Mouse (Mus musculus): ENCODE measurements around the gene Mthfd1l. TPM values are rescaled to one million over a fixed set of nuclear protein-coding genes. Genes with fewer than 3 reads are reported as not detected.
A peak's percentile ranks its signal among the peaks of the same experiment; 100 is the strongest.
"Not testable (repeated sequence)": the region's sequence is repeated elsewhere in the genome, so short reads cannot be mapped to it uniquely, and the experiment has no call there.

Mthfd1l gene
- polyA plus RNA-seq, 1 experiment from 2014 or later: 36.5 TPM

GRCm38 (mm10) chr10:4117091-4117490, 144.2 kb downstream of the Mthfd1l start:
- Histone ChIP-seq H3K27ac (no peak overlapping the region), H3K4me1 (no peaks in the 10 kb centered on the region; the same call in 1 of the 2 replicates), H3K36me3 (peaks cover 75% of the 10 kb centered on the region), H3K4me3 (no peak overlapping the region), H3K27me3 (replicated peaks) (no peaks in the 10 kb centered on the region), H3K4me2 (no peak overlapping the region), H3K9me3 (replicated peaks) (no peaks in the 10 kb centered on the region), H3K9ac (no peak overlapping the region)
- no peak for ATAC-seq
- 69% methylated on average over 7 of the region's 7 CpGs for WGBS (ENCODE audit: insufficient replicate concordance)

GRCm38 (mm10) chr10:4119287-4119686, 146.4 kb downstream of the Mthfd1l start:
- Histone ChIP-seq H3K9ac (no peak overlapping the region), H3K4me2 (no peak overlapping the region), H3K27me3 (replicated peaks) (no peaks in the 10 kb centered on the region), H3K4me3 (no peak overlapping the region), H3K36me3 (peaks cover 58% of the 10 kb centered on the region), H3K4me1 (no peaks in the 10 kb centered on the region), H3K9me3 (replicated peaks) (no peaks in the 10 kb centered on the region), H3K27ac (no peak overlapping the region)
- 81% methylated on average over 4 of the region's 4 CpGs for WGBS (ENCODE audit: insufficient replicate concordance)
- ATAC-seq: no peak

GRCm38 (mm10) chr10:4120708-4121107, 147.8 kb downstream of the Mthfd1l start:
- ATAC-seq: no peak
- Histone ChIP-seq H3K4me2 (no peak overlapping the region), H3K36me3 (peaks cover 57% of the 10 kb centered on the region), H3K9me3 (replicated peaks) (no peaks in the 10 kb centered on the region), H3K27me3 (replicated peaks) (no peaks in the 10 kb centered on the region), H3K27ac (no peak overlapping the region), H3K9ac (no peak overlapping the region), H3K4me3 (no peak overlapping the region), H3K4me1 (peaks cover 2% of the 10 kb centered on the region)
- WGBS (ENCODE audit: insufficient replicate concordance): 59% methylated on average over 10 of the region's 10 CpGs

- no peak for ATAC-seq
- Histone ChIP-seq H3K27me3 (replicated peaks) (no peaks in the 10 kb centered on the region), H3K9ac (no peak overlapping the region), H3K9me3 (replicated peaks) (no peaks in the 10 kb centered on the region), H3K4me1 (peaks cover 7% of the 10 kb centered on the region), H3K4me2 (no peak overlapping the region), H3K27ac (no peak overlapping the region), H3K36me3 (peaks cover 55% of the 10 kb centered on the region), H3K4me3 (no peak overlapping the region)
- WGBS (ENCODE audit: insufficient replicate concordance): 75% methylated on average over 1 of the region's 1 CpGs
Measured at GRCm38 (mm10) chr10:4121197-4121596, 148.3 kb downstream of the Mthfd1l start.

- H3K4me2 ChIP-seq; H3K27me3 ChIP-seq (replicated peaks); H3K9me3 ChIP-seq (replicated peaks); H3K27ac ChIP-seq; H3K4me3 ChIP-seq; H3K9ac ChIP-seq: not testable (repeated sequence)
- peak; percentile 49; the same call in 1 of the 2 replicates for ATAC-seq
- WGBS (ENCODE audit: insufficient replicate concordance): 80% methylated on average over 7 of the region's 7 CpGs
- H3K4me1 ChIP-seq: peaks cover 15% of the 10 kb centered on the region
- H3K36me3 ChIP-seq: peaks cover 49% of the 10 kb centered on the region
Measured at GRCm38 (mm10) chr10:4123280-4123945, 150.5 kb downstream of the Mthfd1l start.

GRCm38 (mm10) chr10:4124148-4124547, 151.2 kb downstream of the Mthfd1l start:
- 85% methylated on average over 1 of the region's 1 CpGs for WGBS (ENCODE audit: insufficient replicate concordance)
- H3K36me3 ChIP-seq: peaks cover 47% of the 10 kb centered on the region
- ATAC-seq: no peak

GRCm38 (mm10) chr10:4125232-4125631, 152.3 kb downstream of the Mthfd1l start:
- H3K4me2 ChIP-seq: no peak overlapping the region
- no peaks in the 10 kb centered on the region for H3K9me3 ChIP-seq (replicated peaks)
- H3K9ac ChIP-seq: no peak overlapping the region
- H3K27ac ChIP-seq: no peak overlapping the region
- peaks cover 25% of the 10 kb centered on the region for H3K4me1 ChIP-seq
- H3K4me3 ChIP-seq: no peak overlapping the region
- H3K27me3 ChIP-seq (replicated peaks): no peaks in the 10 kb centered on the region
- peaks cover 42% of the 10 kb centered on the region for H3K36me3 ChIP-seq
- ATAC-seq: no peak
- 82% methylated on average over 7 of the region's 7 CpGs for WGBS (ENCODE audit: insufficient replicate concordance)

More at GRCm38 (mm10) chr10:4124148-4124547, 151.2 kb downstream of the Mthfd1l start:
- no peak overlapping the region for H3K27ac ChIP-seq
- no peak overlapping the region for H3K4me3 ChIP-seq
- H3K4me2 ChIP-seq: no peak overlapping the region
- H3K9me3 ChIP-seq (replicated peaks): no peaks in the 10 kb centered on the region
- H3K27me3 ChIP-seq (replicated peaks): no peaks in the 10 kb centered on the region
- no peak overlapping the region for H3K9ac ChIP-seq
- H3K4me1 ChIP-seq: peaks cover 19% of the 10 kb centered on the region

- ATAC-seq: peak; percentile 77
Measured at GRCm38 (mm10) chr10:4126335-4127012, 153.6 kb downstream of the Mthfd1l start.

GRCm38 (mm10) chr10:4128411-4128810, 155.5 kb downstream of the Mthfd1l start:
- H3K27me3 ChIP-seq (replicated peaks): no peaks in the 10 kb centered on the region
- H3K9ac ChIP-seq: no peak overlapping the region
- H3K27ac ChIP-seq: no peak overlapping the region
- H3K4me1 ChIP-seq: peaks cover 27% of the 10 kb centered on the region
- no peaks in the 10 kb centered on the region for H3K9me3 ChIP-seq (replicated peaks)
- H3K4me3 ChIP-seq: no peak overlapping the region
- H3K36me3 ChIP-seq: peaks cover 38% of the 10 kb centered on the region
- no peak overlapping the region for H3K4me2 ChIP-seq
- ATAC-seq: no peak
- 72% methylated on average over 10 of the region's 10 CpGs for WGBS (ENCODE audit: insufficient replicate concordance)

More at GRCm38 (mm10) chr10:4126335-4127012, 153.6 kb downstream of the Mthfd1l start:
- Histone ChIP-seq H3K27me3 (replicated peaks) (no peaks in the 10 kb centered on the region), H3K4me3 (no peak overlapping the region), H3K4me1 (peaks cover 27% of the 10 kb centered on the region), H3K27ac (peak overlapping the region; percentile 62), H3K9ac (no peak overlapping the region), H3K4me2 (peak overlapping the region; percentile 13), H3K36me3 (peaks cover 40% of the 10 kb centered on the region), H3K9me3 (replicated peaks) (no peaks in the 10 kb centered on the region)
- 29% methylated on average over 8 of the region's 8 CpGs for WGBS (ENCODE audit: insufficient replicate concordance)

GRCm38 (mm10) chr10:4128915-4129314, 156.0 kb downstream of the Mthfd1l start:
- H3K27ac ChIP-seq: no peak overlapping the region
- no peaks in the 10 kb centered on the region for H3K27me3 ChIP-seq (replicated peaks)
- peaks cover 39% of the 10 kb centered on the region for H3K36me3 ChIP-seq
- no peak overlapping the region for H3K4me3 ChIP-seq
- peaks cover 27% of the 10 kb centered on the region for H3K4me1 ChIP-seq
- H3K9me3 ChIP-seq (replicated peaks): no peaks in the 10 kb centered on the region
- no peak overlapping the region for H3K4me2 ChIP-seq
- no peak for ATAC-seq
- WGBS (ENCODE audit: insufficient replicate concordance): 80% methylated on average over 4 of the region's 4 CpGs
- no peak overlapping the region for H3K9ac ChIP-seq

GRCm38 (mm10) chr10:4129461-4129860, 156.5 kb downstream of the Mthfd1l start:
- Histone ChIP-seq H3K27me3 (replicated peaks) (no peaks in the 10 kb centered on the region), H3K4me3 (no peak overlapping the region), H3K27ac (no peak overlapping the region), H3K4me2 (no peak overlapping the region), H3K9ac (no peak overlapping the region), H3K36me3 (peaks cover 43% of the 10 kb centered on the region), H3K9me3 (replicated peaks) (no peaks in the 10 kb centered on the region), H3K4me1 (peaks cover 28% of the 10 kb centered on the region)
- WGBS (ENCODE audit: insufficient replicate concordance): 81% methylated on average over 8 of the region's 8 CpGs
- no peak for ATAC-seq

- 60% methylated on average over 11 of the region's 11 CpGs for WGBS (ENCODE audit: insufficient replicate concordance)
- no peak overlapping the region for H3K9ac ChIP-seq
- ATAC-seq: no peak
- peaks cover 35% of the 10 kb centered on the region for H3K4me1 ChIP-seq
- H3K4me3 ChIP-seq: no peak overlapping the region
- no peaks in the 10 kb centered on the region for H3K9me3 ChIP-seq (replicated peaks)
- no peaks in the 10 kb centered on the region for H3K27me3 ChIP-seq (replicated peaks)
- peaks cover 49% of the 10 kb centered on the region for H3K36me3 ChIP-seq
- H3K4me2 ChIP-seq: no peak overlapping the region
- H3K27ac ChIP-seq: 0 out of 2 replicates have a peak overlapping the region, but pooled peaks have one; percentile 4
Measured at GRCm38 (mm10) chr10:4130034-4130607, 157.2 kb downstream of the Mthfd1l start.

Measured in liver, embryonic 12.5 days (tissue).